Mouse (Mus musculus): ENCODE data around the gene Pnn. TPM values are rescaled to one million over a fixed set of nuclear protein-coding genes. Genes with fewer than 3 reads are reported as not detected.

Pnn gene
- polyA plus RNA-seq, 1 experiment from 2014 or later: 104 TPM

DNA sequence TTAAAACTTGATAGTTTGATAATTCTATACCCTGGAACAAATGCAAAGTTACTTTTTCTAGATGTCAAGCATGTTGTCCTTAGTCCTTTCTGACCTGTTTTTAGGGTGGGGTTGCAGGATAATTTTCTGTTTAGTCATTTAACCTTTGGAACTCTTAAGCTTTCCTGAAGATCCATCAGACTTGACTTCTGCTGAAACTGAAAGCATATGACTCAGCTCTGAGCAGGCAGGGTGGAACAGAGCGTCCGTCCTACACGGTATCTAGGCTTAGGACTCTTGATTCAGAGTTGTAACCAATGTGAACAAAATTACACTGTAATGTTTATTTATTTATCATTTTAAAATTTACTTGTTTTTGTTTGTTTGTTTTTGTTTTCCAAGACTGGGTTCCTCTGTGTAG, 11.2 kb downstream of the Pnn start:
- Histone ChIP-seq H3K9me3 (no peaks in the 10 kb centered on the region), H3K36me3 (peaks cover 10% of the 10 kb centered on the region; the same call in 1 of the 2 replicates), H3K9ac (no peak overlapping the region), H3K27ac (no peak overlapping the region), H3K4me3 (no peak overlapping the region), H3K4me1 (no peaks in the 10 kb centered on the region), H3K27me3 (no peaks in the 10 kb centered on the region), H3K4me2 (replicated peaks) (no peak overlapping the region)
- no peak for ATAC-seq (ENCODE audit: low FRiP score, low read depth)
- 88% methylated on average over 3 of the region's 3 CpGs for WGBS

DNA sequence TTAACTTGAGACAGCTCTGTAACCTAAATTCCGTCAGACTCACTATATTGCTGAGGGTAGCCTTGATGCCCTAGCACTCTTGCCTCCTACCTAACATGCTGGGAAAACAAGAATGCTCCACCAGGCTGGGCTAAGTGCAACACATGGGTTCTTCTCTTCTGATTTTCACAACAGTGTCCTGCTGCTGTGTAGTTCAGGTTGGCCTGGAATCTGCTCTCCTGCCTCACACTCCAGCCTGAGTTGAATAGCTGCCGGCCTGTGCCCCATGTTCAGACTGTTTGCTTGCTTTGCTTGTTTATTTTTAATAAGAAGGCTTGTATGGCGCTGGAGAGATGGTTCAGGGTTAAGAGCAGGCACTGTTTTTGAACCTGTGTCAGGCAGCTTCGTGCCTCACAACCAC, 13.8 kb downstream of the Pnn start:
- Histone ChIP-seq H3K27ac (no peak overlapping the region), H3K27me3 (no peaks in the 10 kb centered on the region), H3K4me3 (no peak overlapping the region), H3K4me1 (no peaks in the 10 kb centered on the region), H3K4me2 (replicated peaks) (no peak overlapping the region), H3K9ac (no peak overlapping the region), H3K36me3 (no peaks in the 10 kb centered on the region), H3K9me3 (no peaks in the 10 kb centered on the region)
- ATAC-seq (ENCODE audit: low FRiP score, low read depth): no peak
- 82% methylated on average over 4 of the region's 4 CpGs for WGBS

- 67% methylated on average over 5 of the region's 5 CpGs for WGBS
- Histone ChIP-seq H3K27ac (no peak overlapping the region), H3K4me3 (no peak overlapping the region), H3K27me3 (no peaks in the 10 kb centered on the region), H3K4me2 (replicated peaks) (no peak overlapping the region), H3K4me1 (no peaks in the 10 kb centered on the region), H3K9ac (no peak overlapping the region), H3K36me3 (no peaks in the 10 kb centered on the region), H3K9me3 (no peaks in the 10 kb centered on the region)
- ATAC-seq (ENCODE audit: low FRiP score, low read depth): no peak
Observed at GRCm38 (mm10) chr12:59084446-59084845, 17.8 kb downstream of the Pnn start.

- WGBS: 82% methylated on average over 5 of the region's 5 CpGs
- Histone ChIP-seq H3K9me3 (no peaks in the 10 kb centered on the region), H3K27me3 (no peaks in the 10 kb centered on the region), H3K36me3 (no peaks in the 10 kb centered on the region), H3K27ac (no peak overlapping the region), H3K4me3 (no peak overlapping the region), H3K4me2 (replicated peaks) (no peak overlapping the region), H3K4me1 (no peaks in the 10 kb centered on the region), H3K9ac (no peak overlapping the region)
- no peak for ATAC-seq (ENCODE audit: low FRiP score, low read depth)
Observed at GRCm38 (mm10) chr12:59086171-59086570, 19.5 kb downstream of the Pnn start.

GRCm38 (mm10) chr12:59093543-59093942, 26.9 kb downstream of the Pnn start:
- Histone ChIP-seq H3K4me1 (no peaks in the 10 kb centered on the region), H3K27ac (no peak overlapping the region), H3K9me3 (no peaks in the 10 kb centered on the region), H3K4me3 (no peak overlapping the region), H3K9ac (no peak overlapping the region), H3K36me3 (no peaks in the 10 kb centered on the region), H3K4me2 (replicated peaks) (no peak overlapping the region), H3K27me3 (no peaks in the 10 kb centered on the region)
- WGBS: 55% methylated on average over 2 of the region's 2 CpGs
- no peak for ATAC-seq (ENCODE audit: low FRiP score, low read depth)

- no peaks in the 10 kb centered on the region for H3K4me1 ChIP-seq
- H3K4me2 ChIP-seq (replicated peaks): no peak within 1 kb of the TSS
- H3K36me3 ChIP-seq: no peaks in the 10 kb centered on the region
- no peaks in the 10 kb centered on the region for H3K9me3 ChIP-seq
- no peak for ATAC-seq (ENCODE audit: low FRiP score, low read depth)
- H3K27me3 ChIP-seq: no peaks in the 10 kb centered on the region
- 81% methylated on average over 19 of the region's 19 CpGs for WGBS
- H3K9ac ChIP-seq: no peak within 1 kb of the TSS
- no peak within 1 kb of the TSS for H3K4me3 ChIP-seq
- H3K27ac ChIP-seq: no peak within 1 kb of the TSS
Observed at GRCm38 (mm10) chr12:59095104-59096025, 28.7 kb downstream of the Pnn start, which contains the start of gene Mia2. TSS of gene Mia2 (plus strand) at chr12:59095799.

- H3K9me3 ChIP-seq: no peaks in the 10 kb centered on the region
- no peak overlapping the region for H3K4me3 ChIP-seq
- no peak overlapping the region for H3K27ac ChIP-seq
- no peak overlapping the region for H3K9ac ChIP-seq
- 71% methylated on average over 5 of the region's 5 CpGs for WGBS
- ATAC-seq (ENCODE audit: low FRiP score, low read depth): no peak
- H3K36me3 ChIP-seq: no peaks in the 10 kb centered on the region
- H3K4me2 ChIP-seq (replicated peaks): no peak overlapping the region
- H3K4me1 ChIP-seq: no peaks in the 10 kb centered on the region
- H3K27me3 ChIP-seq: no peaks in the 10 kb centered on the region
Observed at GRCm38 (mm10) chr12:59104771-59105170, 38.1 kb downstream of the Pnn start.

DNA sequence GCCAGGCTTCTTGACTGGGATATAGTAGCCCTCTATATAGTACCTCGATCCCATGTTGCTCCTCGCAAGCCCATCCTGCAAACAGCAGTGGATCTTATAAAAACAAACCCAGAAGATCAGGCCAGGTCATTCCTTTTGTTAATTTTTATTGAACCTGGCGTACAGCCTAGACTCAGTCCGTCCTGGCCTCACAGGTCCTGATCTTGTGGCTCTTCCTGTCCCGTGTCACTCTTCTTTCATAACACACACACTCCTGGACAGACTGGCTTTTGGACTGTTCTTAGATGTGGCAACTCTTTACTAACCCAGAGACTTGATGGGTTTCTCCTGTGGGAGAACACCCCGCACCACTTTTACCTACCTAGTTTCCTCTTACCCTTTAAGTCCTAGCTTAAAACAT, 39.2 kb downstream of the Pnn start:
- Histone ChIP-seq H3K9me3 (no peaks in the 10 kb centered on the region), H3K27me3 (no peaks in the 10 kb centered on the region), H3K4me2 (replicated peaks) (no peak overlapping the region), H3K4me1 (no peaks in the 10 kb centered on the region), H3K4me3 (no peak overlapping the region), H3K36me3 (no peaks in the 10 kb centered on the region), H3K9ac (no peak overlapping the region), H3K27ac (no peak overlapping the region)
- no peak for ATAC-seq (ENCODE audit: low FRiP score, low read depth)
- WGBS: 80% methylated on average over 6 of the region's 6 CpGs

- H3K4me1 ChIP-seq: no peaks in the 10 kb centered on the region
- H3K9me3 ChIP-seq: no peaks in the 10 kb centered on the region
- no peaks in the 10 kb centered on the region for H3K27me3 ChIP-seq
- no peak overlapping the region for H3K9ac ChIP-seq
- no peak overlapping the region for H3K4me2 ChIP-seq (replicated peaks)
- ATAC-seq (ENCODE audit: low FRiP score, low read depth): no peak
- no peak overlapping the region for H3K4me3 ChIP-seq
- WGBS: 88% methylated on average over 5 of the region's 5 CpGs
- no peak overlapping the region for H3K27ac ChIP-seq
- H3K36me3 ChIP-seq: no peaks in the 10 kb centered on the region
Observed at GRCm38 (mm10) chr12:59106491-59106890, 39.8 kb downstream of the Pnn start.

DNA sequence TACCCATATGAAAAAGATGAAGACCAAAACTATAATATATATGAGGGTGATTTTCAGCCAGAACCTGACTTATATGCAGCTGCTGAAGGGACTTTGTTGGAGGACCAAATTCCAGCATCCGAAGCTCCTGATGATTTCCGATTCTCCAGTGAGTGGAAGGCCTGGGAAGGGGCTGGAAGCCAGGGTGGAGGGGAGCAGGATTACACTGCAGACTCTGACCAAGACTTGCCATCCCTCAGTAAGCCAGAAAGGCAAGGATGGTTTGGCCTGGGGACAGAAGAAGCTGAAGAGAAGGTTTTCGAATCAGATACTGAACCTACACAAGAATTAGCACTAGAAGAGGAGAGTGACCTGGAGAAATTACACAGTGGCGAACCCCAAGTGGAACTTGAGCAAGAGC, 41.2 kb downstream of the Pnn start:
- no peak overlapping the region for H3K4me2 ChIP-seq (replicated peaks)
- no peaks in the 10 kb centered on the region for H3K4me1 ChIP-seq
- WGBS: 82% methylated on average over 4 of the region's 4 CpGs
- H3K9me3 ChIP-seq: no peaks in the 10 kb centered on the region
- H3K27ac ChIP-seq: no peak overlapping the region
- H3K27me3 ChIP-seq: no peaks in the 10 kb centered on the region
- no peak overlapping the region for H3K9ac ChIP-seq
- H3K4me3 ChIP-seq: no peak overlapping the region
- no peak for ATAC-seq (ENCODE audit: low FRiP score, low read depth)
- no peaks in the 10 kb centered on the region for H3K36me3 ChIP-seq

GRCm38 (mm10) chr12:59117184-59117583, 50.5 kb downstream of the Pnn start:
- H3K4me2 ChIP-seq (replicated peaks): no peak overlapping the region
- no peaks in the 10 kb centered on the region for H3K27me3 ChIP-seq
- 88% methylated on average over 3 of the region's 3 CpGs for WGBS
- no peak overlapping the region for H3K9ac ChIP-seq
- H3K36me3 ChIP-seq: no peaks in the 10 kb centered on the region
- H3K4me3 ChIP-seq: no peak overlapping the region
- no peak overlapping the region for H3K27ac ChIP-seq
- no peaks in the 10 kb centered on the region for H3K4me1 ChIP-seq
- ATAC-seq (ENCODE audit: low FRiP score, low read depth): no peak
- no peaks in the 10 kb centered on the region for H3K9me3 ChIP-seq

All from limb, embryonic 13.5 days (tissue).